Mouse (Mus musculus) G1E (cell line): Measurements from ENCODE around the gene Vps37d.

Experiments used
- CTCF ChIP-seq: IDR thresholded peaks from 2 replicates; pipeline ENCODE4 v1.5.1; 2012; ENCODE audit warnings: low read depth, low read length, inconsistent platforms, mixed read lengths
- GATA1 ChIP-seq: IDR thresholded peaks from 2 replicates; pipeline ENCODE4 v1.6.1; 2012; ENCODE audit warnings: borderline replicate concordance, low read length, inconsistent platforms, mixed read lengths
- GATA2 ChIP-seq: IDR thresholded peaks from 2 replicates; pipeline ENCODE4 v1.6.1; 2012; ENCODE audit warnings: low read depth, low read length, inconsistent platforms, borderline replicate concordance
- POLR2AphosphoS5 ChIP-seq: IDR thresholded peaks from 2 replicates; pipeline ENCODE4 v1.6.1; 2012; ENCODE audit warnings: low read depth, low read length, inconsistent platforms; ENCODE audit not compliant: insufficient replicate concordance

GRCm38 (mm10) chr5:135120753-135121152 is 42.7 kb upstream of the Vps37d start:
- TF ChIP-seq GATA1, result no peak
- no peak for TF ChIP-seq CTCF
- no peak for TF ChIP-seq GATA2
- no peak for TF ChIP-seq POLR2AphosphoS5
